Mouse (Mus musculus): ENCODE results near the gene Map7.

The Map7 gene

DNA sequence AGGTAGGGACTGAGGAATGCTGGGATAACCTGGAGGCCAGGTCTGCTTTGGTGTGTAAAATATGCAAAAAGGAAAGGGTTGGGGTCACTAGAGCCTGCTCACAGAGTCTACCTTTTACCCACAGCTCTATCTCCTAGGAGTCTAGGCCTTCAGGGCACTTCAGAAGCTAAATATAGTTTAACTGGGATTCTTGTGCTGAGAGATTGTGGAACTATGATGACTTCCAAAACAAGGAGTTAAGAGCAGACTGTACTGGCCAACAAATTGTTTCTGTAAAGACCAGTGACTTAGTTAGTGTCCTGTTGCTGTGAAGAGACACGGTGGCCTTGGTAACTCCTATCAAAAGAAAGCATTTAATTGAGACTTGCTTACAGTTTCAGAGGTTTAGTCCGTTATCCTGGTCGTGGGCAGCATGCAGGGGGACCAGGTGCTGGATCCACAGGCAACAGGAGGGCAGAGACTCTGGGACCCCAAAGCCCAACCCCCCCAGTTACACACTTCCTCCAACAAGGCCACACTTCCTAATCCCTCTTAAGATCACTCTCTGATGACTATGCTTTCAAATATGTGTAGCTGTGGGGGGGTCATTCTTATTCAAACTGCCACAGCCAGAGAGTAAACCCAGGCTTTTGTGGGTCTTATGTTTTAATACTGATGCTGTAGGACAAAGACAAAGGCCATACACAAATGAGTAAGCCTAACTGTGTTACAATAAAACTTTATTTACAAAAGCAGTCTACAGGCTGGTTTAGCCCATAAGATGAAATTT, 150.1 kb downstream of the Map7 start:
- no peak for DNase-seq

GRCm38 (mm10) chr10:20299114-20299513, 150.8 kb downstream of the Map7 start:
- no peak for DNase-seq

DNA sequence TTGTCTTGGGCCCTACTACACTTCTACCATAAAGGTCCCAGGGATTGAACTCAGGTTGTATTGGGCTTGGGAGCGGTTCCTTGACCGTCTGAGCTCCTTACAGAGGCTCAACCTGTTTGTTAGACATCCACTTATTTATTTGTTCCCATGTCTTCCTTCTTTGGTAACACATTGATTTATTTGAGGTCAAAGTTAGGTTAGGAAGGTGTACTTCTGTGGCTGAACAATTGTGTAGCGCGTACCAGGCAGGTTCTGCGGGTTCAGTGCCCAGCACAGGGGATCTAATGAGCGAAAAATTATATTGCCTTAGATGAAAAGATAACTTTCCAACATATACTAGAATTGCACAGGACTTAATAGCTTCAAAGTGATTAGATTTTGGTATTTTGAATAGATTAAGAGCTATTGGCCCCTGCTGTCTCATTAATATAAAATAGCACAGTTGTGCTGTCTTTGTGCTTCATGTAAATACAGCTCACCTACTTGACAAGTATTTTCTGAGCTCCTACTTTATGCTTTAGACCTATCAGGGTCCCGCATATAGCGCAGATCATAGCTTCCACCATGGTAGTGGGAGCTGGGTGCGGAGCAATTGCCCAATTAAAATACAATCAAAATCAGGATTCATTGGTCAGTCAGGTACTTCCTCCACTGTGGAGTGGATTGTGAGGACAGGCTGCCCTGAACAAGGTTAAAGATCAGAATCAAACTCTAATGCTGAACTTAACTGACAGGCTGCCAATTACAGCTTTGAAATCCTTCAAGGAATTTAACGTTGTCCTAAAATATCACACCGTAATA, 162.9 kb downstream of the Map7 start:
- DNase-seq: no peak

DNA sequence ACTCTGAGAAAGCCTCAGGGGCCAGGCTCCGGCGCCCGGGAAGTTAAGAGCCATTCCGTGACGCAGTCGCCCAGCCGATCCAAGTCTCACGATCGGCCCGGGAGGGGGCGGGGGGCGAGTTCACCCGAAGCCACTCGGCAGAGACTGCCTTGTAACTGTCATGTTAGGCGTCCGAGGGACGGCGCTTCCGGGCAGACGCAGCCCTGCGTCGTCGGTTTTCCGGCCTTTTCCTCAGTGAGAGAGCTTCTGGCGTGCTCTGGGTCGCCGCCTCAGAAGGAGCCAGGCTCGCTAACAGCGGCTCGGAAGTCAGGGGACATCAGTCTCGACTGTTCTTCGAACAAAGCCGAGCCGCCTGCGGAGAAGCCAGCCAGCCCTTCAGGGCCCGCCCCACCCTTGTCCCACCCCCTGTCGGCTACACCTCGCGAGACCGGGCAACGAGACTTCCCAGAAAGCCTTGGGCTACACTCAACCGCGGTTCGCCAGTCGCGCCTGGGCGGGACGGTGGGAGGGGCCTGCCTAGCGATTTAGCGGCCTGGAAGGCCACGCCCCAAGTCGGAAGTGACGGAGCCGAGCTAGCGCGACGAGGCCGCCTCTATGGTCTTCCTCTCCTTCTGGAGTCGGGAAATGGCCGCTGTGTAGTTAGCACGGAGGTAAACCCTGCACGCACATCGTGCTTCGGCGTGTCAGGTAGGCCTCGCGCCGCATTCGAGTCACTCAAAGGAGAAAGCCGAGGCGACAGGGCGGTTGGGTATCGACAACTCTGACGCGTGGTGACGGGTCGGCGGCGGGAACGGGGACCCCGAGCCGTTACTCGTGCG, 163.9 kb downstream of the Map7 start, which contains the start of gene Bclaf1:
Bclaf1 (plus strand) TSS at position 552 of the 818 bp plus-strand sequence.
- peak; percentile 99 to 100 for DNase-seq

DNA sequence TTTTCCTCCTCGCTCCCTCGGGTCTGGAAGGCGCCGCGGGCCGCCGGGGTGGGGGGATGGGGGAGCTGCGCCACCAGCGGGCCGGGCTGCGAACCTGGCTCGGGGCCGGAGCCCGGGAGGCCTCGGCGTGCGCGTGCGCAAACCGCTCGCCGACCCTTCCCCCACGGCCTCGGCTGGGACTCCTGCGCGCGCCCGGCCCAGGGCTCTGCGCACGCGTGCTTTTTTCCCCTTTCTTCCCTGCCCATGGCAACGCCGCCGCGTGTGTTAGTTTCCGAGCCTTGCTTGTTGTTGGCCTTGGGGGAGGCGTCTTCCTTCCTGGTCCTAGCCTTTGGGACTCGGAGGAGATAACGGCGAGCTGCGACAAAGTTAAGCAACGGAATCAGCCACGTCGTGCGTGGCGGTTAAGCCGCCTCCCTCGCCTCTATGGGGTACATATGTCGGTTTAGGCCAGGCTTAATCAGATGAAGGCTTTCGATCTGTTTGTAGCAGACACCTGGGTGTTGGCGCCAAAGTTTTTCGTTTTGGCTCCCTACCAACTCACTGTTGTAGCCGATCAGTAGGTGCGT, 164.5 kb downstream of the Map7 start:
- peak; percentile 86 to 95 for DNase-seq

DNA sequence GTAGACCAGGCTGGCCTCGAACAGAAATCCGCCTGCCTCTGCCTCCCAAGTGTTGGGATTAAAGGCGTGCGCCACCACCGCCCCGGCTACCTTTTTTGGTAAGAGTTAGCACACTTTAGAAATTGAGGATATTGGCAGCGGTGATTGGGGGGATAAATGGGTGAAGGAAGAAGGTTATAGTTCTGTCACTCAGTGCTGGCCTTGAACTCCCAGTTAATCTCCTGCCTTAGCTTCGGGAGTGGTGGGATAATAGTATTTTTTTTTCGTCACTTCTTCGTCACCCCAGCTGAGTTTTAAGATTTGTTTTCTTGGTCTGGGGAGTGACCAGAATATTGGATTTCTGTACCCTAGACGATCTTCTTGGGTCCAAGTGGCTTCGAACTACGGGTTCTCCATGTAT, 165.2 kb downstream of the Map7 start:
- DNase-seq: no peak

- no peak for DNase-seq
These were observed 165.7 kb downstream of the Map7 start for GRCm38 (mm10) chr10:20313941-20314340.

DNA sequence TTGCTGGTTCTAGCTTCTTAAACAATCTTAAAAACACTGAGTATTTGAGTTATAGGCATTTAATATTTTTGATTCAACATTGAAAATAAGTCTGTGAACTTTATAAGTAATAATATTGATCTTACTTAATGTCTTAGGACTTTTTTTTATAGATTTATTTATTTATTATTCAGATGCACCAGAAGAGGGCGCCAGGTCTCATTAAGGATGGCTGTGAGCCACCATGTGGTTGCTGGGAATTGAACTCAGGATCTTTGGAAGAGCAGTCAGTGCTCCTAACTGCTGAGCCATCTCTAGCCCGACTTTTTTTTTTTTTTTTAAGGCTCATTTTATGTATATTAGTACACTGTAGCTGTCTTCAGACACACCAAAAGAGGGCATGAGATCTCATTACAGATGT, 166.5 kb downstream of the Map7 start:
- DNase-seq: peak in 1 of 2 experiments; percentile 26

GRCm38 (mm10) chr10:20317466-20317865, 169.2 kb downstream of the Map7 start:
- DNase-seq: no peak

DNA sequence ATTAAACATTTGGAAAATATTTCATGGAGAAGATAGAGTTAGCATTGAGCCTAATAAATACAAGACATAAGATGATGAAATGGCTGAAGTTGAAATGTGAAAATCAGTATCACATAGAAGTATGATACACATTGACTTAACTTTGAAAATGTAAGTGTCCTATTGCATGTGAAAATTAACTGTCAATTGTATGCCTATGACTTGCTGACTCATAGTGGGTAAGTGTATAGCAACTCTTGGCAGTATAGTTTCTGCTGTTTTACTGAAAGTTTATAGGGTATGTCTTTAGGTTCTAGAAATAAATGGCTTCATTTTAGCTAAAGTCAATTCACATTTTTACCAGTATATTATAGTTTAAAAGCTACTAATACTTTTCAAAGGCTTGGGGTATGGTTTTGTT, 178.0 kb downstream of the Map7 start:
- DNase-seq: no peak

Data from cerebellum, adult 18-20 months (tissue).